Mouse (Mus musculus) hindbrain, embryonic 11.5 days (tissue): ENCODE data around the gene Prokr2. TPM values are rescaled to one million over a fixed set of nuclear protein-coding genes. Genes with fewer than 3 reads are reported as not detected.

Experiments
- ATAC-seq: fragments of 200-750 bp; cut with Nextera tagmentation; 2 replicates; pipeline ENCODE4 v1.8.0; 2017; ENCODE audit warnings: mild to moderate bottlenecking, moderate TSS enrichment, moderate library complexity; ENCODE audit not compliant: low FRiP score
- DNase-seq: peaks from one replicate; pipeline ENCODE4 v3.0.0-alpha.2; 2015; ENCODE audit warnings: low spot score
- H3K27ac ChIP-seq: fragments of 300-500 bp; sonication (generic); 2 replicates; pipeline ENCODE4 v1.5.1; 2014; ENCODE audit warnings: mild to moderate bottlenecking, low read depth, low read length
- H3K27me3 ChIP-seq: fragments of 300-500 bp; sonication (generic); 2 replicates; pipeline ENCODE4 v1.6.1; 2014; ENCODE audit warnings: mild to moderate bottlenecking, low read length, moderate library complexity, mixed read lengths; ENCODE audit not compliant: control insufficient read depth, insufficient read depth
- H3K36me3 ChIP-seq: fragments of 300-500 bp; sonication (generic); 2 replicates; pipeline ENCODE4 v1.6.1; 2014; ENCODE audit warnings: mild to moderate bottlenecking, low read length, moderate library complexity, mixed read lengths; ENCODE audit not compliant: control insufficient read depth, insufficient read depth
- H3K4me1 ChIP-seq: fragments of 300-500 bp; sonication (generic); replicated peaks from 2 replicates; pipeline ENCODE4 v1.6.1; 2014; ENCODE audit warnings: low read length, mixed read lengths; ENCODE audit not compliant: control insufficient read depth, insufficient read depth
- H3K4me2 ChIP-seq: fragments of 300-500 bp; sonication (generic); replicated peaks from 2 replicates; pipeline ENCODE4 v1.6.1; 2014; ENCODE audit warnings: mild to moderate bottlenecking, low read depth, low read length
- H3K4me3 ChIP-seq: fragments of 300-500 bp; sonication (generic); 2 replicates; pipeline ENCODE4 v1.5.1; 2014; ENCODE audit warnings: low read depth, low read length
- H3K9ac ChIP-seq: fragments of 300-500 bp; sonication (generic); 2 replicates; pipeline ENCODE4 v1.6.1; 2014; ENCODE audit warnings: low read depth, low read length
- H3K9me3 ChIP-seq: fragments of 300-500 bp; sonication (generic); 2 replicates; pipeline ENCODE4 v1.6.1; 2016; ENCODE audit warnings: low read length; ENCODE audit not compliant: control insufficient read depth
- WGBS: fragments of 180-500 bp; shearing (Covaris S2); extraction: QIAGEN DNeasy Blood & Tissue Kit; methylation state at CpG from one replicate; pipeline ENCODE4 v1.1.7; 2014; 5-methylcytosine and 5-hydroxymethylcytosine counted together
- polyA plus RNA-seq: library from polyadenylated mRNA; unstranded; fragments of >200 nt; fragmentation: Nextera tagmentation; extraction: Ambion mirVana; gene quantifications from 2 replicates; pipeline ENCODE4 v1.2.1, GENCODE M21; 2014

Prokr2 gene
- 0.45 and 0.82 TPM in 2 replicates for polyA plus RNA-seq

DNA sequence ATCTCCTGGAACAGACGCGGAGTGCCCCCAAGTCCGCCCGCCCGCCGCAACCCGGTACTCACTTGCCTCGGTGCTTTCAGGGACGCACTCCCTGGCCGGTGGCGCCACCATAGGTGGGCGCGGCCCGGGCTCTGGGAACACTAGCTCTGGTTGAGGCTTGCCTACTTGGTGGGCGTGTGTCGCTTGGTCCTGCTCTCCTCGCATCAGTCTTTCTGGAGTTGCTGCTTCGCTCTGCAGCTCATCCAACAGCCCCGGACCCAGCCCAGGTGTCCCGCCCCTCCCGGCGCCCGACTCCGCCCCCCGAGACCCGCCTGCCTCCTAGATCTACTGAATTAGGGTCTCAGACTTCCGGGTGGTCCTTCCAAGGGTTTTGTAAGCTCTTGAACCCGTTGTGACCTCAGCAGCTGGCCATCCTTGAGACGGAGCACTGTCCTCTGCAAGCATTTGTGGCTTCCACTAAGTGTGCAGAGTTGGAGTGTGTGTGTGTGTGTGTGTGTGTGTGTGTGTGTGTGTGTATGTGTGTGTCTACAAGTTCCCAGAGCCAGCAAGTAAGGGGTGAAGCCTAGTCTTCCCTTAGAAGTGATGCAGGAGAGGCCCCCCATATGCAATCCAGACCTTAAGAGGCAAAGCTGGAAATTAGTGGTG lies at the start of gene Prokr2:
TSS of gene Prokr2 (minus strand) at position 254 of the 645 bp plus-strand sequence.
- peak within 1 kb of the TSS; percentile 96 for H3K4me2 ChIP-seq
- peak within 1 kb of the TSS; percentile 51 for H3K4me3 ChIP-seq
- no peak for DNase-seq
- ATAC-seq = peak; percentile 64
- H3K36me3 ChIP-seq = no peaks in the 10 kb centered on the region
- 0 out of 2 replicates have a peak, but pooled peaks cover 2% of the 10 kb centered on the region for H3K4me1 ChIP-seq
- peak within 1 kb of the TSS; percentile 36 for H3K9ac ChIP-seq
- H3K9me3 ChIP-seq = no peaks in the 10 kb centered on the region
- no peak within 1 kb of the TSS for H3K27ac ChIP-seq
- under 1% methylated on average over 28 of the region's 29 CpGs for WGBS
- peaks cover 10% of the 10 kb centered on the region for H3K27me3 ChIP-seq

DNA sequence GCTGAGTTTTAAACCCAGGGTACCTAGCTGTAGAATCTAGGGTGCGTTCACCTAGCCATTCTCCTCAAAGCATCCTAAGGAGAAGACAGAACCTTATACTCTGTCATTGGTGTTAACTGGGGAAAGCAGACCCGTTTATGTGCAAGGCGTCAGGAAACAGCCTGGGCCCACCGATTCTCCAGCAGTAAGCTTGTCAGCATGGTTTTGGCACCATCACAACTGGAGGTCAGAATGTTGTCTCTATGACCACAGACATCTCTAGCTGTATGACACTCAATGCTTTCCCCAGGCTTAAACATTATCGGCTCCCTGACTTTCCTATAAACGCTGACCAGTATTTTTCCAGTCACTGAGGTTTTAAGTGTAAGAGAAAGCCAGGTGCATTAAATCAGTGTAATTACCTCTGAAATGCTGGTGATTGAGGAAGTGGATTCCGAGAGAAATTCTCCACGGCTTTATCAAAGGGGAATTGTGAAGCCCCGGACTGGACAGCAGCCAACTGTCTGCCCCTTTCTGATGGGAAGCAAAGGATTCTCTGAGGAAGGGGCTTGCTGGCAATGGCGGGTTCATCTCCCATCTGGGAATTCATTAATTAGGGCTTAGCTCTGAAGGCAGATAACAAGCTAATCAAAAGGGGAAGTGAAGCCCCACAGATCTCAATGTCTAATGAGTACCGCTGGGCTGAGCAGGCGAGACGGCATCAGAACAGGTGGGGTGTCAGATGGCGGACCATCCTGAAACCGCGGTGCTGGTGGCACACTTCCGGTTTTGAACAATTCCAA lies 42.1 kb upstream of the Prokr2 start:
- WGBS = 79% methylated on average over 17 of the region's 17 CpGs
- Histone ChIP-seq H3K4me2 (no peak overlapping the region), H3K9me3 (no peaks in the 10 kb centered on the region), H3K27me3 (no peaks in the 10 kb centered on the region), H3K4me3 (no peak overlapping the region), H3K36me3 (no peaks in the 10 kb centered on the region), H3K27ac (no peak overlapping the region), H3K4me1 (no peaks in the 10 kb centered on the region), H3K9ac (no peak overlapping the region)
- no peak for ATAC-seq
- DNase-seq = no peak

DNA sequence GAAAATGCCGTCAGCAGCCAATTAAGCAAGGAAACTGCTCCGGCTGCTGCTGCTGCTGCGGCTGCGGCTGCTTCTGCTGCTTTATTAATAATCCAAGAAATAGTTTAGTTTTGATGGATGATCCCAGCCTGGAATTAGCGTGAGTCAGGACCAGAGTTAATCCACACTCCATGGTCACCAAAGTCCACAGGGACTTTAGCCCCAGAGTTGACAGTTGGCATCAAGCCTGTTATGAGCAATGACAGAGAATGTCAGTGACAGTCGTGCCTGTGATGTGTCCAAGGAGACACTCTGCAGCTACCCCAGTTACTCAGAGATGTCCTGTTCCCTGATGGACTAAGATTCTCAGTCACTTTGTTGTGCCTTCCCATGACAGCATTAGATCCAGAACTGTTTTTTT lies 40.3 kb upstream of the Prokr2 start:
- H3K4me1 ChIP-seq = no peaks in the 10 kb centered on the region
- 73% methylated on average over 6 of the region's 6 CpGs for WGBS
- no peak overlapping the region for H3K27ac ChIP-seq
- no peaks in the 10 kb centered on the region for H3K36me3 ChIP-seq
- H3K9me3 ChIP-seq = no peaks in the 10 kb centered on the region
- no peak for DNase-seq
- H3K4me3 ChIP-seq = no peak overlapping the region
- no peak overlapping the region for H3K9ac ChIP-seq
- no peaks in the 10 kb centered on the region for H3K27me3 ChIP-seq
- ATAC-seq = no peak
- H3K4me2 ChIP-seq = no peak overlapping the region

DNA sequence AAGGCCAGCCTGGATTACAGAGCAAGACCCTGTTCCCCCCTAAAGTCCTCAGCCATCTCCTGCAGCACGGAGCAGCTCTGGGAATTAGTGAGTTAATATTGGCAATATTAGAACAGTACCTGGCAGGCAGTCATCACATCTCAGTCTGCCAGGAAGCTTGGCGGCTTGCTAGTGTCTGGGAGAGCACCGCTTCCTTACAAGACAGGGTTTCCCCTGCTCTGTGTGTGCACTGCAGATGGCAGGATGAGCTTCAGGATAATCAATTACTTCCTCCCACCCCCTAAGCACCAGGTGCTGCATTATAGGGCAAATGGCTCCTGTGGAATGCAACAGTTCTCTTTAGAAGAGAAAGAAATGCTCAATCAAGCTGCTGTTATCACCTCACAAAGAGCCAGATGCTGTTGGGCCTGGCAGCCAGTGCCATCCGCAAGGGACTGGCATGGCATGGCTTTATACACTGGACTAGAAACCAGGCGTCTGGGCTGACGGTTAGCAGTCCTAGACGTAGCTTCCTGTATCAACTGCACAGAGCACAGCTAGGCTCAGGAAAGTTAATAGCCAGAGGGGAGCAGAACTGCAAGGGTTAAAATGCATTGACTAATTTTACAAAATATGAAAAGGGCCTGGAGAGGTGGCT lies 38.3 kb upstream of the Prokr2 start:
- no peaks in the 10 kb centered on the region for H3K9me3 ChIP-seq
- no peak overlapping the region for H3K4me2 ChIP-seq
- H3K27ac ChIP-seq = no peak overlapping the region
- no peaks in the 10 kb centered on the region for H3K36me3 ChIP-seq
- H3K27me3 ChIP-seq = no peaks in the 10 kb centered on the region
- no peak overlapping the region for H3K4me3 ChIP-seq
- no peak overlapping the region for H3K9ac ChIP-seq
- no peaks in the 10 kb centered on the region for H3K4me1 ChIP-seq
- WGBS = 90% methylated on average over 7 of the region's 7 CpGs
- no peak for DNase-seq
- ATAC-seq = no peak

DNA sequence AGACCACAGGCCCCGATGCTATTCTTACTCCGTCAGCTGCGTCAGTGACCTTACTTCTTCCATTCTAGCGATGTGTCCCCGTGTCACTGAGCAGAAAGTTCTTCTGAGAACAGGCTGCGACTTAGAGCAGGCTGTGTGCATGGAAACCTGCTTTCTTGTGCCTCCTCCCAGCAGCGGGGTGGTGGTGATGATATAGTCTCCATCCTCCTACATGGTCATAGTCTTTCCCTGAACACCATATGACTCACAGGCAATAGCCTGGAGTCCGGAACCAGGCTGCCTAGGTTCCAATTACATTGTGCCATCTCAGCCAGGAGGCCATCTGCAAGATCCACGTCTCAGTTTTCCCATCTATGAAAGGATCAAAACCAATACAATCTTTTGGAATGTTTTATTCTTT lies 37.6 kb upstream of the Prokr2 start:
- H3K27me3 ChIP-seq = no peaks in the 10 kb centered on the region
- DNase-seq (no peak), ATAC-seq (no peak)
- H3K9ac ChIP-seq = no peak overlapping the region
- H3K36me3 ChIP-seq = no peaks in the 10 kb centered on the region
- H3K9me3 ChIP-seq = no peaks in the 10 kb centered on the region
- no peak overlapping the region for H3K4me2 ChIP-seq
- WGBS = 93% methylated on average over 9 of the region's 9 CpGs
- no peak overlapping the region for H3K27ac ChIP-seq
- no peaks in the 10 kb centered on the region for H3K4me1 ChIP-seq
- H3K4me3 ChIP-seq = no peak overlapping the region

DNA sequence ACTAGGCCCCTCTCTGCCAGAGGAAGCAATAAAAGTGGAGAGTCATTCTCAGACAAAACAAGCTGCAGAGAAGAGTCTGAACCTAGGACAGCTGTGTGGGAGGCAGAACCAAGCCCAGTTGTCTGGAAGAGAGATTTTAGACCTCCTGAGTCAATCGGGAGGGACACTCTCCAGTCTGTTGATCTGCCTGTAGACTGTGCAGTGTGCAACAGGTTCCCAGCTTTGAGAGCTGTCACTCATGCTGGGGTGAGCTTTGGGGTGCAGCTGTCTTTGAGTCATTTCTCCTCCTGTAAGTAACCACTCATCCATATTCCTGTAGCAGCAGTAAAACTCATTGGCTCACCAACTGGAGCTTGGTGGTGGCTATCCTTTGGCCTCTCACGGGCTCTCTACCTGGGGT lies 33.2 kb upstream of the Prokr2 start:
- Histone ChIP-seq H3K36me3 (no peaks in the 10 kb centered on the region), H3K27me3 (no peaks in the 10 kb centered on the region), H3K9ac (no peak overlapping the region), H3K4me3 (no peak overlapping the region), H3K4me2 (no peak overlapping the region), H3K4me1 (no peaks in the 10 kb centered on the region), H3K9me3 (no peaks in the 10 kb centered on the region), H3K27ac (no peak overlapping the region)
- ATAC-seq (no peak), DNase-seq (no peak)
- WGBS = 81% methylated on average over 2 of the region's 2 CpGs

DNA sequence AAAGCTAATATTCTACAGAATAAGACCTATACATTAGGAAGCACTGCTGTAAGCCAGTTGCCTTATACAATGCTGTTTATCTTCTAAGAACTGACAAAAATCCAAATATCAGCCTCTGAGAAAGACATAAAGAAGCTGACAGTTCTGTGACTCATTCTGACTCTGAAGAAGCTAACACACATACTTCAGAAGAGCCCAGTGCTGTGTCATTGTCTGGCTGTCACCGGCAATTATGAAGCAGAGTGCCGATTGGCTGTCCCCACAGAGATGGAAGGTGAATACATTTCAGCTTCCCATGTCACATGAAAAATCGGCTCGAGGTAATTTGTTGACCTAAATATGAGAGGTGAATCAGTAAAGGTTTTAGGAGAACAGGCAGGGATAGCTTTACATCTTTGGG lies 24.9 kb upstream of the Prokr2 start:
- H3K9me3 ChIP-seq = no peaks in the 10 kb centered on the region
- H3K4me1 ChIP-seq = no peaks in the 10 kb centered on the region
- H3K36me3 ChIP-seq = no peaks in the 10 kb centered on the region
- ATAC-seq (no peak), DNase-seq (no peak)
- no peak overlapping the region for H3K9ac ChIP-seq
- WGBS = 88% methylated on average over 4 of the region's 4 CpGs
- 0 out of 2 replicates have a peak, but pooled peaks cover 2% of the 10 kb centered on the region for H3K27me3 ChIP-seq
- no peak overlapping the region for H3K27ac ChIP-seq
- H3K4me3 ChIP-seq = no peak overlapping the region
- no peak overlapping the region for H3K4me2 ChIP-seq

DNA sequence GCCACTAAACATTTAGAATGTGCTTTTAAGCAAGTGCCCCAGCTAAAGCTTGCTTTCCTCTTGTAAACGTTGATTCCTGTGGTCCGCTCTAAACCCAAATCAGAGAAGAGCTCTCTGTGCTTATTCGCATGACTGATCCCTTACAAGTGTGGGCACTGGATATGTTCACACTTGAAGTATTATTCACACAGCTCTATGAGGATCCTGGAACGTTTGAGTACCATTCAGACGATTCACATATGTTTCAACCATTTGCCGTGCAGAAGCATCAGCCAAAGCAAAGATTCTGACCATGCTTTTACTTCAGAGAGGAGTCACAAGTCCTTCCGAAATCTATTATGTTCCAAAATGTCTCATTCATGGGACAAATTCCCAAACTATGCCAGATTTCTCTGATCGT lies 12.9 kb upstream of the Prokr2 start:
- no peak overlapping the region for H3K27ac ChIP-seq
- ATAC-seq = no peak
- no peaks in the 10 kb centered on the region for H3K4me1 ChIP-seq
- WGBS = 86% methylated on average over 8 of the region's 8 CpGs
- no peaks in the 10 kb centered on the region for H3K36me3 ChIP-seq
- no peak overlapping the region for H3K4me2 ChIP-seq
- DNase-seq = no peak
- no peaks in the 10 kb centered on the region for H3K27me3 ChIP-seq
- H3K9ac ChIP-seq = no peak overlapping the region
- H3K9me3 ChIP-seq = no peaks in the 10 kb centered on the region; the same call in 1 of the 2 replicates
- H3K4me3 ChIP-seq = no peak overlapping the region
